ENCODE assay signal across 8 mouse cellular contexts in the genomic region with DNA sequence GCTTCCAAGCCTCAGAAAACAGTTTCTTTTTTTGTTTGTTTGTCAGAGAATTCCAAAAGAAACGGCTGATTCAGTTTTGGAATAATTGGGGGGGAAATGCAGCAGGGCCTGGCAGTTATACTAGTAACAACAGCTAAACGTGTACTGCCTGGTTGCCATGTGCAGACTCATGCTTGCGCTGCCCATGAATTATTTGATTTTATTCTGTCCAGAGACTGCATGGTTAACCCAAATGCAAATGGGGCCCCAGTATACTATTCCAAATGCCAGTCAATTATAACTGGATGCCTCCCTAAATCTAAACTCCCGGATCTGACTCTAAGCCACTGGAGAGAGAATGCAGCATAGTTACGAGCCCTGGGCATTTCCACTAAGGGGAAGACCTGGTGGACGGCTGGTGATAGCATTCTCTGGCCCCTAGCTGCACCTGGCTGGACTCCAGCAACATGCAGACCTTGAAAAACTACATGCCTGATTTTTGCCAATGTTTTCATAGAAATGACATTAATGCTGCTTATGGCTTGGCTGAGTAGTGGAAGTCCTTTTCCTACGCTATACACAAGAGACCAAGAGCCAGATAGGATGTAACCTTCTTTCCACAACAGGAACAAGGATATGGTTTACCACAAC. TPM values are rescaled to one million over a fixed set of nuclear protein-coding genes. Genes with fewer than 3 reads are reported as not detected.
DNase-seq lines count a peak whose midpoint lies in the region; ATAC-seq and TF ChIP-seq lines count a peak whose summit lies in the region.

No protein-coding gene starts in this region.

- H3K9me3 ChIP-seq in heart, embryonic 14.5 days (ENCODE audit: control insufficient read depth, low read length) = no peaks in the 10 kb centered on the region
- H3K9me3 ChIP-seq in forebrain, embryonic 16.5 days (ENCODE audit: control insufficient read depth, low read length) = no peaks in the 10 kb centered on the region
- no peaks in the 10 kb centered on the region for H3K9me3 ChIP-seq in liver, postnatal 0 days (ENCODE audit: low read length)

- no peak for TF ChIP-seq EP300 in liver, postnatal 0 days (IDR thresholded peaks at IDR 0.05; ENCODE audit: low read depth)

- TF ChIP-seq CTCF in liver, postnatal 0 days (IDR thresholded peaks at IDR 0.05; ENCODE audit: low read depth) = no peak

- peak overlapping the region; percentile 99 for H3K4me2 ChIP-seq in heart, embryonic 14.5 days (ENCODE audit: low read length)
- H3K4me2 ChIP-seq in forebrain, embryonic 16.5 days (ENCODE audit: low read length) = peak overlapping the region; percentile 58
- peak overlapping the region; percentile 72; the same call in 1 of the 2 replicates for H3K4me2 ChIP-seq in liver, postnatal 0 days (ENCODE audit: low read depth, low read length)

- WGBS in heart, embryonic 14.5 days = 46% methylated on average over 7 of the region's 7 CpGs
- 11% methylated on average over 7 of the region's 7 CpGs for WGBS in forebrain, embryonic 16.5 days
- WGBS in liver, postnatal 0 days (ENCODE audit: insufficient replicate concordance) = 54% methylated on average over 7 of the region's 7 CpGs

- H3K4me3 ChIP-seq in heart, embryonic 14.5 days (ENCODE audit: control insufficient read depth in 1 of 2, insufficient read depth in 1 of 2, low read depth in 1 of 2, low read length in 2 of 2) = peak overlapping the region; percentile 74 to 90
- peak overlapping the region; percentile 70 for H3K4me3 ChIP-seq in forebrain, embryonic 16.5 days (replicated peaks; ENCODE audit: low read length)
- H3K4me3 ChIP-seq in liver, postnatal 0 days (ENCODE audit: low read depth, low read length) = no peak overlapping the region

- H3K4me1 ChIP-seq in heart, embryonic 14.5 days (ENCODE audit: control insufficient read depth in 2 of 2, insufficient read depth in 2 of 2, low read length in 2 of 2) = peaks cover 0 to 7% of the 10 kb centered on the region in 2 experiments; a peak in 1 of 4 replicates
- peaks cover 6% of the 10 kb centered on the region for H3K4me1 ChIP-seq in forebrain, embryonic 16.5 days (replicated peaks; ENCODE audit: control insufficient read depth, insufficient read depth, low read length)
- no peaks in the 10 kb centered on the region for H3K4me1 ChIP-seq in liver, postnatal 0 days (ENCODE audit: insufficient read depth)

- peaks cover 41% of the 10 kb centered on the region for H3K27me3 ChIP-seq in heart, embryonic 14.5 days (ENCODE audit: control insufficient read depth, insufficient read depth, low read length)
- H3K27me3 ChIP-seq in forebrain, embryonic 16.5 days (replicated peaks; ENCODE audit: control insufficient read depth, insufficient read depth, low read length) = no peaks in the 10 kb centered on the region
- peaks cover 19% of the 10 kb centered on the region for H3K27me3 ChIP-seq in liver, postnatal 0 days (ENCODE audit: insufficient read depth, low read length)

- H3K9ac ChIP-seq in heart, embryonic 14.5 days (ENCODE audit: low read length) = peak overlapping the region; percentile 73
- peak overlapping the region; percentile 72 for H3K9ac ChIP-seq in forebrain, embryonic 16.5 days (replicated peaks; ENCODE audit: low read depth, low read length)
- no peak overlapping the region for H3K9ac ChIP-seq in liver, postnatal 0 days (replicated peaks)

- no peak for ATAC-seq in heart, embryonic 14.5 days (ENCODE audit: insufficient number of reproducible peaks, insufficient read depth, low FRiP score, low read depth)
- ATAC-seq in forebrain, embryonic 16.5 days = peak; percentile 44
- no peak for ATAC-seq in liver, postnatal 0 days

- no peak for DNase-seq in heart, adult 9 months (ENCODE audit: low spot score in 2 of 2)
- peak; percentile 14 for DNase-seq in cerebellum, adult 11 months
- DNase-seq in liver, postnatal 0 days = no peak
- DNase-seq in embryo, embryonic 9.5 days (ENCODE audit: extremely low spot score) = no peak
- DNase-seq in thymus, adult 18-20 months = no peak
- DNase-seq in thymus, postnatal 14 days = no peak

- no peaks in the 10 kb centered on the region for H3K36me3 ChIP-seq in heart, embryonic 14.5 days (ENCODE audit: control insufficient read depth, insufficient read depth, low read length)
- H3K36me3 ChIP-seq in forebrain, embryonic 16.5 days (ENCODE audit: control insufficient read depth, insufficient read depth) = no peaks in the 10 kb centered on the region
- no peaks in the 10 kb centered on the region for H3K36me3 ChIP-seq in liver, postnatal 0 days (replicated peaks; ENCODE audit: insufficient read depth, low read length)

- H3K27ac ChIP-seq in heart, embryonic 14.5 days (replicated peaks in 1 of 2; ENCODE audit: control insufficient read depth in 1 of 2, insufficient read depth in 1 of 2, low read depth in 2 of 2, low read length in 2 of 2) = no peak overlapping the region
- H3K27ac ChIP-seq in forebrain, embryonic 16.5 days (ENCODE audit: low read length) = peak overlapping the region; percentile 98
- no peak overlapping the region for H3K27ac ChIP-seq in liver, postnatal 0 days (ENCODE audit: low read depth)

RNA-seq across cellular contexts. Expression of a gene that starts 1.4 kb away (rescaled TPM):
- 0.73 and 0.96 TPM in 2 replicates for polyA plus RNA-seq in heart, embryonic 14.5 days (2014; fragmentation: Nextera tagmentation; extraction: Ambion mirVana)
- 45.5 and 58.7 TPM in 2 replicates for polyA plus RNA-seq in forebrain, embryonic 16.5 days (2015; fragmentation: Nextera tagmentation; extraction: Ambion mirVana)
- not detected in 2 replicates for polyA plus RNA-seq in liver, postnatal 0 days (2015; fragmentation: Nextera tagmentation; extraction: Ambion mirVana)

Comparison
In these comparisons a context has a peak if more than half of its experiments do, and no peak if none do; other contexts are left out.
1. RNA of a gene that starts 1.4 kb away (polyA plus RNA-seq): 45.5 to 58.7 TPM in forebrain, embryonic 16.5 days; 0.73 to 0.96 TPM in heart, embryonic 14.5 days and not detected in liver, postnatal 0 days; every median in the first group is over 10 times any median in the second.
2. Peak in every context shown above with its lines, with median percentiles within 50 percentile points of each other: H3K4me2 ChIP-seq.